Mouse (Mus musculus): ENCODE measurements at regions not wholly inside any gene's neighbourhood (a gene's known extent, or its start where the extent isn't known, plus 50 kb on each side); places are given as distances from the start of the nearest gene placed in this dataset.

DNA sequence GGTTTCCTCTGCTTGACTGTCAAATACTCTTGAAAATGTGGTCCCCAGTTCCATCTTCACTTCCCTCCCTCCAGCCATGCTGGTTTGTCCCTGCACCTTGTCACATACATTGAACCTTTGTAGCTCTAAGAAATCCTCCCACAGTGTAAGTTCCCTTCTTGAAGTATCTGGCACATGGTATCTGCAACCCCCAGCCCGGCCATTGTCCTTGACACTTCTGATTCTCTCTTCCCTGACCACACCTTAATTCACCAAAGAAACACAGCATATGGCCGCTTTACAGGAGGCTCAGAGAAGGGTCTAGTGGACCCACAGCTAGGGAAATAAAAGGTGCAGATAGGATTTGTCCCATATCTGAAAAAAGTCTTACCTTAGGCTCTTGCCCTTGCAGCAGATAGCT is 133.9 kb upstream of the Gli2 start:
- DNase-seq: no peak

DNA sequence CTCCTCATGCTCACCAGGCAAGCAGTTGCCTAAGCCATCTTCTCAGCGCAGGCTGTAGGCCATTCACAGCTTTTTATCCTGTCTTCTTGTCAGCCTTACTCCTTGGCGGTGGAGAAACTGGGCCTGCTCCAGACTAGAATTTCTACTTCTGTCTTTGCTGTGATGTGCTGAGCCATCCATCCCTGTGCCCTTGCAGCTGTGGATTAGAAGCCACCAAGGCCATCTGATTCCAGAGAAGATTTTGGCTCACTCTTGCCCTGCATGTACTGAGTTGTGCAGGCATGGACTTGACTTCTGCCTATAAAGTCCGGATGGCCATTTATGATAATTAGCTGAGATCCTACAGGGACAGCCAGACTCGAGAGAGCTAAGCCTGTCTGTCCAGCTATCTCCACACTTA is 133.4 kb upstream of the Gli2 start:
- no peak for DNase-seq

DNA sequence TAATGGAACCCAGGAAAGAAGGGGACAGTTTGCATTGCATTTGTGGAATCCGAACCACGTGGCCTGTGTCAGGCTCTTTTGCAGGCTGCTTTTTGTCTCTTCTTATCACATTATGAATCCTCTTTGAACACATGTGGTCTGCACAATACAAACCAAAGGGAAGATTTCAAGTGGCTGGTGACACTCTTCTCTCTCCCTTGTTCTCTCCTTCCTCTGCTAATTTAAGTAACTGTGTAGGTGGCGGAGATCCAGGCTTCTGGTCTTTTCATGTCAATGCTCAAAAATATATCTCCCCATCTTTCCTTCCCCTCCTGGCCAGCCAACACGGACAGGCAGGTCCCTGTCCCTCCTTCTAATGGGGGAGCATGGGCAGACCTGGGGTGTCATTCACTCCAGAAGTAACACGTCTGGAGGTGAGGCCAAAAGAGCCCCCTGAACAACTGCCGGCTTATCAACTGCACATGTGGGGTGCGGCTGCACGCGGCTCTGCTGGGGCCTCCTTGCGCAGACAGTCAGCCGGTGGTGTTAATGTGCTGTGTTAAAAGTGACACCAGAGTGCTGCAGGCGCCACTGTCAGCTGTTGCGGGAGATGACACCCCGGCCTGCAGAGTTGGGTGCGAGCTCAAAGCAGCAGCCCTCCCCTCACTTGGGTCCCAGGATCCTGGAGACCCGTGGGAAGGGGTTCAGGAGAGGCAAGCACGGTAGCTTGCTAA is 130.3 kb upstream of the Gli2 start:
- no peak for DNase-seq

DNA sequence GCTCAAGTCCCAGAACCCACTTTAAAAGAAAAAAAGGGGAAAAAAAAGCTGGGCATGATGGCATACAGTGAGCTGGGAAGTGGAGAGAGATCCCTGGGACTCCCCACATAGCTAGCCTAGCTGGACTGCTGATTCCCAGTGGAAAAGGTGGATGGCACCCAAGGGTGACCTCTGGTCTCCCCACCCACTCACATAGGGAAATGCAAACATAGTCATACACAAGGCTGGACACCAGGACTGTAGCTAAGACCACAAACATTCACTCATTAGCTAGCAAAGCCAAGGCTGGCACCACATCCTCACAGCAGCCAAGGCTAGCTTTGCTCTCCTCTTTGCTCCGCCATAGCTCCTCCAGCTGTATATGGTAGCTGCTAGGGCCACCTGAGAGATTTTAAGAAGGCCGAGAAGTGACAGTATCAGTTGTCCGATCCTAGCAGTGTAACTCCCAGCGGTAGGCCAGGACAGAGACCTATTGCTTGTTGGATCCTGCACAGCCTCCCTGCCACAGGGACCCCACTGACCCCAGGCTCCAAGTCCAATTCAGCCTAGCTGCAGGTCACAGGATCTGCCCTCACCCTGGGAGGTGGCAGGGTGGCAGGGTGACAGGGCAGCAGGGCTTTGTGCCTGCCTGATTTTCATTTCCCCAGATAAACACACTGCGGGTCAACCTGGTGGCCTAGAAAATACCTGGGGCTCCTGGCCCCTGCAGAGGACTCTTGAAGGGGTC is 119.8 kb upstream of the Gli2 start:
- DNase-seq: no peak

DNA sequence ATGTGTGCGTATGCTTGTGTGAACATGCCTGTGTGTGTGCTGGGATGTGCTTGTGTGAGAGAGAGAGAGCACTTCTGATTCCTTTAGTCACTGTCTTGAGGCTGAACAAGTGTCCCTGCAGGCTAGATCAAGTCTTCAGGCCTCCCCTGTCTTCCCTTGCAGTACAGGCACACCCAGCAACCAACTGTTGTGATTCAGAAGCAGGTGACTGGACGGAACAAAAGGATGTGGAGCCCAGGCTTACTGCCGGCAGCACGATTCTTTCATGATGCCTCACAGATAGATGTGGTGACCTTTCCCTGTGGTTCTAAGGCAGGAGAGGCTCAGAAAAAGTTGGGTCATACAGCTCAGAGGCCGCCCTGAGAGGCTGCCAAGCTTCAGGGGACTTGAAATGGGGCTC is 114.0 kb upstream of the Gli2 start:
- no peak for DNase-seq

DNA sequence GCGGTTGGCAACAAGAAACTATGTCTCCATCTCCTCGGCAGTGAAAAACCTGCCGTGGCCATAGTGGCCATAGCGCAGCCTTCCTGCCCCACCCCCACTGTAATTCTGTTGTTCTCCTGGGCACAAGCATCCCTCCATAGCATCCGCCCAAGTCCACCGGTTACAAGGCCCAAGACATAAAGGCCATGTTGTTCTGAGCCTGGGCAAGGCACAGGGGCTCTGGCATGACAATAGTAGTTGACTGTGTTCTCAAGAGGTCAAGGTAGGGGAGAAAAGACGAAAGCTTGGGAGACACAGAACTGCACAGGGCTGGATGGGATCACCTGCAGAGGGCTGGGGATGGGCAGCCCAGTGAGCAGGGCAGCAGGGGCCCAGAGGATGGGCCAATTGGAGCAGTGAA is 112.9 kb upstream of the Gli2 start:
- DNase-seq: no peak

DNA sequence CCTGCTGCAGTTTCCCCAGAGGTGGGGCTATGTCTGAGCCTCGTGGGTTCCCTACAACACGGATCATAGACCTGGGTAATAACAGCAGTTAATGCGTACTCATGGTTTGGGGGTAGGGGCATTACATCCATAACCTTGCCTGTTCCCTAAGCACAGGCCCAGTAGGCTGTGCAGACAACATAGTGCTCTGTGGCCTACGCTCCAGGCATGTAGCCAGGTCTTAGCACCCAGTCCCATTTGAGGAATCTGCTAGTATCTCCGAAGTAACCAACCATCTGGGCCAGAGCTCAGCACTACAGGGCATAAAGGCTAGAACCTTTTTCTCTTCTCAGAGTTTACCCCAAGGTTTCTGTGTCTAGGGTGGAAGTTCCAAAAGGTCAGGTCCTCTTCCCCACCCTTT is 111.4 kb upstream of the Gli2 start:
- no peak for DNase-seq

DNA sequence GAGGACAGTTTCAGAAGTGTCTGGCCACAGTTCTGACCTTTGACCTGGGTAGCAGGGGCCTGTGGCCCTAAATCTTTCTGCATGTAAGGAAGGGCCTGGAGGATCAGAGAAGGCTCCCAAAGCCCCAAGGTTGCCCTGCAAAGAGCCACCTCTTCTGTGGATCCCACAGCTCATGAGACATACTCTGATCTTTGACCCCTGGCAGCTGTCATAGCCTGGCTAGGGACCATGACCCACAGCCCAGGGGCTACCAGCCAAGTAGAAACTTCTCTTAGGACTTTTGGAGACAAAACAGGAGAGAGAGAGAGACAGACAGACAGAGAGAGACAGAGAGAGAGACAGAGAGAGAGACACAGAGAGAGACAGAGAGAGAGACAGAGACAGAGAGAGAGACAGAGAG is 110.4 kb upstream of the Gli2 start:
- no peak for DNase-seq

DNA sequence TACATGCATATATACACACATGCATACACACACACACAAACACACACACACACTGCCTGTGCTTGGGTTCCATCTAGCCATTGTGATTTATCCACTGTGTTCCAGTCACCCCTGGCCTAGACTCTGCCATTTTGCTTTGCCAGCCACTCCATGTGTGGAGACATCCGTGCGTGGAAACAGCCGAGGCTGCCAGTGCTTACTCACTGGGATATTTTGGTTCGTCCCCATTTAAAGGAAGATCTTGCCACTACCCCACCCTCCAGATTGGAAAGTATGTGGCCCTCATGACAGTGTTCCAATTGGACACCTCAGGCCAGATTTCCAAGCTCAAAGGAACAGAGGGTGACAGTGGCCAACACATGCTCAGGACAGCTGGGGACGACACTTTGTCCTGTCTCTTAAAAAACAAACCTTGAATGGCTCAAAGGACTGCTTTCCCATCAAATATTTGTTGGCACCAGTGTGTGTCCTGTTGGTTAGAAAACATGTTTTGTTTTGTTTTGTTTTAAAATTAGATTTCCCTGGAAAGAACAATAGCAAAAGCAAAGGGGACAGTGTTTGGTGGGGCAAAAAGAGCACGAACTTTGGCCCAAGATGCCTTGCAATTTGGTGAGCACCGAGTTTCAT is 109.8 kb upstream of the Gli2 start:
- DNase-seq: no peak

DNA sequence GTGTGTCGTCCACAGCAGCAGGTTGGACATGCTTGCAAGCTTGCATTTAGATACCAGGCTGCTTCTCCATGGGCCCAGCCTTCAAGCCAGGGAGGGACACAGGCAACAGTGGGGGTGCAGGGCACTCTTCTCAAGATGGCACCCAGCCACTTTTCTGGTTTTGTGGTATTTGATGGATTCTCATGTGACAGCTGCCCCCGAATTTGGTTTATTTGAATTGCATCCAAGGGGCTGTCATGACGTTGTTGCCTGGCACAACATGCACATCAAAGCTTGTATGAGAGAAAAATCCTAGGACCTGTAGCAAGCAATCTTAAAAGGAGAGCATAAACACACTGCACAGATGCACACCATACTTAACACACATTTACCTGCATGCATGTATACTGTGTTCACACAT is 108.3 kb upstream of the Gli2 start:
- no peak for DNase-seq

DNA sequence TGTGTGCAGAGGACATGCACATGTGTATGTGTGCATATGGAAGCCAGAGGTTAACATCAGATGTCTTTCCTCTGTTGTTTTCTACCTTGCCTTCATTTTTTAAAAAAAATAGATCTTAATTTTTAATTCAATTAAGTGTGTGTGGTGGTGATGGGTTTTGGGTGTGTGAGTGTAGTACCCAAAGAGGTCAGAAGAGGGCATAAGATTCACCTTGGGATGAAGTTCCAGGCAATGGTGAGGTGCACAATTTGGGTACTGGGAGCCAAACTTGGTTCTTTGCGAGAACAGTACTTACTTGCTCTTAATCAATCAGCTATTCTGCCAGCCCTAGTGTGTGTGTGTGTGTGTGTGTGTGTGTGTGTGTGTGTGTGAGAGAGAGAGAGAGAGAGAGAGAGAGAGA is 106.9 kb upstream of the Gli2 start:
- no peak for DNase-seq

DNA sequence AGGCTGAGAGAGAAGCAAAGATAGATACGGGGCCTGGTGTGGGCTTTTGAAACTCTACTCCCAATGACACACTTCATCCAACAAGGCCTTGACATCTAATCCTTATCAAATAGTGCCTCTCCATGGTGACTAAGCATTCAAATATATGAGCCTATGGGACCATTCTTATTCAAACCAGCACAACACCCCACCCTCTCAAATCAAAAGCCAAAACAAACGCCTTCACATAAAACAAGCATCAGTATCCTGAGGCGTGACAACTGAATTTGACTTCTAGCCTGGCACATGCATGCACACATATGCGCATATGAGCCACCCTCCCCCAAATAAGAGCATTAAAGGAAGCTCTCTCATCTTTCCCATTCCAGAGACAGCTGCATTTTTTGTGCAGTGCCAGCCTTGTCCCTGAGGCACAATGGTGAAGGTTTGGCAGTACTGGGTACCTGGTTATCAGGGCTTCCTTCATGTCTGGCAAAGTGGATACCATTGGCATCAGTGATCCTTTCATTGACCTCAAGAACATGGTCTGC is 103.8 kb upstream of the Gli2 start:
- DNase-seq: no peak

DNA sequence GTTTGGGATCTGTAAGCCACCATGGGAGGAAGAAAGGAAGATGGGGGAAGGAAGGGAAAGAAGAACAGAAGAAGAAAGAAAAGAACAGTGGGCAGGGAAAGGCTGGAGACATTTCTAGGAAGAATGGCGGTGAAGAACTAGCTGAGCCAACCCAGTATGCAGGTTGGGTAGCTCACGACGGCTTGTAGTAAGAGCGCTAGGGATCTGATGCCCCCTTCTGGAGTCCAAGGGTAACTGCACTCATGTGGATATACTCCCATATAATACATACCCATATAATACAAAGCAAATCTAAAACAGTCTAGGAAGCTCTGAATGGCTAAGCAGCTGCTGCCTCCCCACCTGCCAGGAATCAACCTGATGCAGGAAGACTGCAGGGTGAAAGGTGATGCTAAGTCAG is 100.2 kb upstream of the Gli2 start:
- DNase-seq: no peak

DNA sequence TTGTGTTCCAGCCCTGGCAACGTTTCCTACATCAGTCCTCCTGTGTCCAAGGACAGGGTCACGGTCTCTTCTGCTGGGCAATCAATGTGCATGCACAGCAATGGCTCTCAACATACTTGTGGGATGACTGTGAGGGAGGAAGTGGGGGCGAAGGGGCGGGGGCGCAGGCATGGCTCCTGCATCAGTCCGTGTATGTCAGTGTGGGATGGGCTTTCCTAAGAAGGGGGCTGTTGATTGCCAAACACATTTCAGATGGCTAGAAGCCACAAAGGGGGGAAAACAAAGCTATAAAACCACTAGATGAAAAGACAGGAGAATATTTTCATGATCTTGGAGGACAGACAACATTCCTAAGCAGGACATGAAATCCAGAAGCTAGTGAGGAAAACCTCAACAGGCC is 99.4 kb upstream of the Gli2 start:
- DNase-seq: no peak

DNA sequence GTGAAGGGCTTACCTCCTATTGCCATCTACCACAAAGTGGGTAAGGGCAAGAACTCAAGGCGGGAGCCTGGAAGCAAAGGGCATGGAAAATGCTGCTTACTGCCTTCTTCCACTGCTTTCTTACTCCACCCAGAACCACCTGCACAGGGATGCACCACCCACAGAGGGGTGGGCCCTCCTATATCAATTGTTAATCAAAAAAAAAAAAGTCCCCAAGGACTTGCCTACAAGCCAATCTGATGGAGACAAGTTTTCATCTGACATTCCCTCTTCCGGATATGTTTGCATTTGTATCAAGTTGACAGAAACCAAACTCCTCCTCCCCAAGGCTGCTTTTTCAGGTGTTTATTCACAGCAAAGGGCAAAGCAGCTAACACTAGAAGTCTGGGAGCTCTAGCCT is 94.1 kb upstream of the Gli2 start:
- no peak for DNase-seq

DNA sequence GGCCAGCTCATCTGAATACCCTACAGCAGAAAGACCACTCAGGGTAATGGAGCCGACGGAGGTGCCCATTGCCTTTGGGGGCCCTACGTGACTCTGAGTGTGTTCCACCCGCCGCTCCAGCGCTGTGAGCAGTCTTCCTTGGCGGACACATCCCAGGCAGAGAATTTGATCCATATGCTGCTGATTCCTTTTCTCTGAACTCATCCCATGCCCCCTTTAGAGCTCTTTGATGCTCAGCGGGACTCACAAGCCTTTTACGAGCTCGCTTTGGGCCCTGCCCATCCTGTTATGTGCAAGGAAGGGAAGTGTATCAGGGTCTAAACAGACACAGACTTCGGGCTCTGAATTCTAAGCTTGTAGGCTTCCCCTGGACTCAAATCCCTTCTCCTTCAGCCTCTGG is 90.4 kb upstream of the Gli2 start:
- DNase-seq: peak; percentile 6

DNA sequence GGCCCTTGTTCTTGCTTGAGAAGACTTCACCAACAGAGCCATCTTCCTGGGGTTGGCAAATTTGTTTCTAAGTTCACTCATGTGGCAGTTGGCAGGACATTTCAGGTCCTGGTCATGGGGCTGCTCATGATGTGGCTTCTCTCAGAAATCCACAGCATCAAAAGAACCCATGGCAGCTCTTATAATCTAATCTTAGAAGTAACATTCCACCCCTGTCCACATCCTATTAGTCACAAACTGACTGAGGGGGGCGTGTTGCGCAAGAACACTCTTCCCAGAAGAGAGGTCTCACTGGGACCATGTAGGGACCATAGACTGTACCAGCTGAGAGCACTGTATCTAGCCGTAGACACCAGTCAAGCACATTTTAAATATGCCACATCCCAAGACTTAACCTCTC is 75.6 kb upstream of the Gli2 start:
- DNase-seq: no peak

DNA sequence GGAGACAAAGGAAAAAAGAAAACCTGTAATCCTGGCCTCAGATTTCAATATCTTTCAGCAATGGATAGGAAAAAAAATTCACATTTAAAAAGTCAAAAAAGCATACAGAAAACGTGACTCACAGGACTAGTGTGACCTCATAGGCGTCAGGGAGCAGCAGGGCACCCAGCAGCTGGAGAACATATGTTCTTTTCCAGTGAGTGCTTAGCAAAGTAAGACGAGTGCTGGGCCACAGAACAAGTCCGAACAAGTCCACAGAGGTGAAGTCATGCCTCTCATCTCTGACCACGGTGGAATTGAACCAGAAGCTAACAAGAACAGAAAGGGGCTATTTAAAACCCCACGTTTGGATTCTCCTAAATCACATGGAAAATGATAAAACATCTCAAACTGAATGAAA is 72.1 kb upstream of the Gli2 start:
- no peak for DNase-seq

DNA sequence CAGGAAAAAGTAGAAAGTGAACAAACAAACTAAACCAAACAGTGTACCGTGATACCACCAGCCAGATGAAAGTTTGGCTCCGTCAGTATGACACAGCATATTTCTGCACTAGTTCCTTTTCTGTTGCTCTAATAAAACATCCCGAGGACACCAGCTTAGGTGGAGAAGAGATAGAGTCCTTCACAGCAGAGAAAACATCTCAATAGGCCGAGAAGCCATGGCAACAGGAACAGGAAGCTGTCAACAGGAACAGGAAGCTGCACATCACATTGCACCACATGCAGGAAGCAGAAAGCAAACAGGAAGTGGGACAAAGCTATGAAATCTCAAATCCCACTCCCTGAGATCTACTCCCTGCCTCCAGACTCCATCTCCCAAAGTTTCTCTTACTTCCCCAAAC is 71.4 kb upstream of the Gli2 start:
- no peak for DNase-seq

DNA sequence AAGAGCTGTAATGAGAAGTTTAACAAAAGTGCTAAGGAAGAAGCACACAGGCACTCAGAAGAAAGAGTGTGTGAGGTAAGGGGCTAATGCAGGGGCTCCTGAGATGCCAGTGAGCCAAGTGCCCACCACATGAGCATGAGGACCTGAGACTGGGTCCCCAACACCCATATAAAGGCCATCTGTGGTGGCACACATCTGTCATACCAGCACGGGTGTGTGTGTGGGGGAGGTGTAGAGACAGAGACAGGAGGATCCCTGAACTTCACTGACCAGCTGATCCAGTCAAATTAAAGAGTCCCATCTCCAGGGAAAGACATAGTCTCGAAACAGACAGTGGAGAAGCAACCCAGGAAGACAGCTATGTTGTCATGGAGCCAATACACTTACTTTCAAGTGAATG is 70.6 kb upstream of the Gli2 start:
- no peak for DNase-seq

DNA sequence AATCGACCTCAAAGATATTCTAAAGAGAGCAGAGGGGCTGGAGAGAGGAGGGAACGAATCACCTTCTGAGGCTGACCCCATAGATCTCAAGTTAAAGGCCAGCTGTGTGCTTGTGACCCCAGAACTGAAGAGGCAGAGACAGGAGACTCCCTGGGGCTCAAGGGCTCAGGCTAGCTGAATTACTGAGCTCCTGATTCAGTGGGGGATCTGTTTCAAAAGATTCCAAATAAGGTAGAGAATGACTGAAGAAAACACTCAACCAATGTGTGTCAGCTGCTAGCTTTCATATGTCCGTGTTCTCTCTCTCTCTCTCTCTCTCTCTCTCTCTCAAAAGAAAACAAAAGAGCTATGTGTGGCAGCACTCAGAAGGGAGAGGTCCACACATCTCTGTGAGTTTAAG is 70.0 kb upstream of the Gli2 start:
- DNase-seq: no peak

DNA sequence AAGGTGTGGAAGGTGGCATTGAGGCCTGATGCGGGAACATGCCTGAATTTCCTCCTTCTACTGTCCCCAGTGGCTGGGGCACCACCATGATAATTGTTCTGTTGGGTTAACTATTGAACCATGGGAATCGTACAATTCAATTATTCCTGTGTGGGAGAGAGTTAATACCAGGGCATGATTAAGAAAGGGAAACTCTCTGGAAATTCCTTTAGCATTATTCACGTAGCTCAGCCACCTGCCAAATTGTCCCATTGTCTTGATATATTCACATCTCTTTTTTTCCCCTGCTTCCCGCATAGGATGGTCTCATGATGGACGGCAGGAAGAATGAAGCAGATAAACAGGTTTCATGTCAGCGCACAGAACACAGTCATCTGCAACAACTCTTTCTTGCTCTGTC is 69.6 kb upstream of the Gli2 start:
- no peak for DNase-seq

DNA sequence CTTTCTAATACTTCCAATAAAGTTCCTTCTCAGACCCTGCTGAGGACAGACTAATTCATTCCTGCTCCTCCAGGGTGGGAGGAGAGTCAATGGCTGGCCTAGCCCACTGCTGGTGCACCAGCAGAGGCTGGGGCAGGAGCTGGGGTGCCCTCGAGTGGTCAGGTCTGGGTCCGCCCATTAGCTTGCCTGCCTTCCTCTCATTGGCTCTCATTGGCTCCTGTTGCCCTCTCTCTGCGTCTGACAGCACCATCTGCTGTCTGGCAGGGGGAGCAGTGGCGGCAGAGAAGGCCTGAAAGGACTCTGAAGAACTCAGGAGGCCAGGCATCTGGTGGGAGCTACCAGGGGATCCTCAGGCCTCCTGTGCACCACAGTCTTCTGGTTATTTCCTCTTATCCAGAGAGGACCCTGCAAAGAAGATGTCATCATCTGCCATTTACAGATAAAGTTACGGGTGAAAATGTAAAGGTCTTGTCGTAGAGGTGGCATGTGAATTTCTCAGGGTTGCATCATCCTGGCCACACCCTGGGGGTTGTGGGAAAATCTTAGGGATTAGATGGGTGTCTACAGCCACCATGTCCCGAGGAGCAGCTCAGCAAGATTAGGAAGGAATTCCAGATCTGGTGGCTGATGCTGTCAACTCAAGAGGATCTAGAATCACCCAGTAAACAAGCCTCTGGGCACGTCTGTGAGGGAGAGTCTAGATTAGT is 66.6 kb upstream of the Gli2 start:
- DNase-seq: no peak

Measured in right cerebral cortex, postnatal 4 days (tissue).